Mouse (Mus musculus): ENCODE data around the gene Tmppe.

- TF ChIP-seq CTCF (IDR thresholded peaks at IDR 0.05; ENCODE audit: low read depth, low read length) (no peak), POLR2A (IDR thresholded peaks at IDR 0.05; ENCODE audit: extremely low read depth, insufficient read depth, low read length) (no peak)
Observed at GRCm38 (mm10) chr9:114388701-114389370, 12.1 kb upstream of the Tmppe start.

Measured in liver, adult 2 months (tissue).